Mouse (Mus musculus) C2C12 (cell line): ENCODE measurements at regions not wholly inside any gene's neighbourhood (a gene's known extent, or its start where the extent isn't known, plus 50 kb on each side); places are given as distances from the start of the nearest gene placed in this dataset.

Experiments used
- CTCF ChIP-seq: IDR thresholded peaks from one replicate; pipeline ENCODE4 v1.5.1; 2011; ENCODE audit not compliant: control insufficient read depth, insufficient read depth, insufficient read length
- MAX ChIP-seq: IDR thresholded peaks from one replicate; pipeline ENCODE4 v1.6.1; 2011; ENCODE audit warnings: mild to moderate bottlenecking, control low read depth
- MYOD1 ChIP-seq: IDR thresholded peaks from one replicate; pipeline ENCODE4 v1.6.1; 2011; ENCODE audit warnings: low read depth; ENCODE audit not compliant: control insufficient read depth, insufficient read length

- TF ChIP-seq MYOD1 (no peak), CTCF (no peak), MAX (no peak)
These were observed 333.7 kb upstream of the Adgrl2 start for GRCm38 (mm10) chr3:149324088-149324487.
